Mouse (Mus musculus): ENCODE data around the gene Notum. TPM values are rescaled to one million over a fixed set of nuclear protein-coding genes. Genes with fewer than 3 reads are reported as not detected.

Gene Notum
- polyA plus RNA-seq, 1 experiment from 2014 or later = 14.0 TPM

DNA sequence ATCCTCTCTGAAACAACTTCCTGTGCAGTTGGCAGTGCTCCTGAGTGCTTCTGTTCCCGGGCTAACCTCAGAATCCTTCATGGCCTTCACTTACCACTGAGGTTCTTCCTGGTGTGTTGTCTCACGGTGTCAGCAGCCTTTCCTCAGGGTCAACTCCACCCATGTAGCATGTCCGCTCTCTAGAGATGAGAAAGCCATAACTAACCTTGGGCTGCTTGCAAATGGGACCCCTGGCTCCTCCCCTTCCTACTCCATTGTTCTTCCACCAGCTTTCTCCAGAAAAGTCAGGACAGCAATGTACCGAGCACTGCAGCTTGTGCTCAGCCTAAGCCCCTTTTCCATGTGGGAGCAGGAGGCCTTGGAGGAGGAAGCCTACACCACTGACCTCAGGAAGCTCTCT, 54.2 kb downstream of the Notum start:
- H3K36me3 ChIP-seq (ENCODE audit: control insufficient read depth, insufficient read depth, low read length) = peaks cover 46% of the 10 kb centered on the region
- no peak overlapping the region for H3K27ac ChIP-seq (ENCODE audit: low read length)
- 75% methylated on average over 4 of the region's 4 CpGs for WGBS

DNA sequence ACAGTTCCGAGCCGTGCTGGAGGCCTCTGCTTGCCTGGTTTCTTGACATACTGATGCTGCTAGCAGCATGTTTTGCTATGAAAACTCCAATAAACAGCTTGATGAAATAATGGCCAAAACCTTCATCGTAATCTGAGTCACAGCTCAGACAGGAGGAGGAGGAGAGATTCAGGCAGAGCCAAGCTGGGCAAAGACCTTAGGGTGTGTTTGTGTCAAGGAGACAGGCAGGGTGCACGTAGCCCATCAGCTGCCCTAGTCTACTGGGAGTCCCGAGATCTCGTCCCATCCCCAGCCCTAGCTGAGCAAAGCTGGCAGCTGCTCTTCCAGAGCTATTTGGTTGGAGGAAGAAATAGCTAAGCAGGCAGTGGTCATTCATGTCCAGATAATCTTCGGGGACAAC, 55.3 kb downstream of the Notum start:
- H3K27ac ChIP-seq (ENCODE audit: low read length) = no peak overlapping the region
- H3K9ac ChIP-seq (replicated peaks; ENCODE audit: low read depth, low read length) = no peak overlapping the region
- ATAC-seq (ENCODE audit: insufficient number of reproducible peaks, insufficient read depth, low FRiP score, low read depth) = no peak
- H3K4me3 ChIP-seq (ENCODE audit: low read depth, low read length) = no peak overlapping the region
- H3K9me3 ChIP-seq (ENCODE audit: control insufficient read depth, low read depth, low read length) = no peaks in the 10 kb centered on the region
- H3K4me2 ChIP-seq (replicated peaks; ENCODE audit: low read depth, low read length) = no peak overlapping the region
- H3K4me1 ChIP-seq (ENCODE audit: control insufficient read depth, insufficient read depth, low read length) = peaks cover 21% of the 10 kb centered on the region
- peaks cover 42% of the 10 kb centered on the region for H3K36me3 ChIP-seq (ENCODE audit: control insufficient read depth, insufficient read depth, low read length)
- WGBS = 91% methylated on average over 7 of the region's 7 CpGs
- no peaks in the 10 kb centered on the region for H3K27me3 ChIP-seq (ENCODE audit: control insufficient read depth, insufficient read depth, low read length)

More for the DNA sequence above, 54.2 kb downstream of the Notum start:
- ATAC-seq (ENCODE audit: insufficient number of reproducible peaks, insufficient read depth, low FRiP score, low read depth) = no peak
- no peak overlapping the region for H3K9ac ChIP-seq (replicated peaks; ENCODE audit: low read depth, low read length)
- no peak overlapping the region for H3K4me2 ChIP-seq (replicated peaks; ENCODE audit: low read depth, low read length)
- H3K4me1 ChIP-seq (ENCODE audit: control insufficient read depth, insufficient read depth, low read length) = peaks cover 21% of the 10 kb centered on the region
- H3K4me3 ChIP-seq (ENCODE audit: low read depth, low read length) = no peak overlapping the region
- H3K27me3 ChIP-seq (ENCODE audit: control insufficient read depth, insufficient read depth, low read length) = no peaks in the 10 kb centered on the region
- H3K9me3 ChIP-seq (ENCODE audit: control insufficient read depth, low read depth, low read length) = no peaks in the 10 kb centered on the region

Small RNA genes lying within 50 kb of the gene (microRNA-seq; reads per million reads assigned to microRNA genes)
- not detected for gene Mir6936

Other genes starting within 250 kb of the Notum start
- 32.9 and 37.0 TPM in 2 replicates for gene Nploc4, start 223.5 kb downstream of the Notum start, polyA plus RNA-seq (2014; fragmentation: Nextera tagmentation; extraction: Ambion mirVana)
- not detected in 2 replicates for gene Tspan10, start 218.5 kb downstream of the Notum start, polyA plus RNA-seq (2014; fragmentation: Nextera tagmentation; extraction: Ambion mirVana)
- gene Pde6g, start 207.7 kb downstream of the Notum start, polyA plus RNA-seq (2014; fragmentation: Nextera tagmentation; extraction: Ambion mirVana) = 0.21 TPM in 1 of 2 replicates, not detected in the other
- 15.0 and 15.3 TPM in 2 replicates for gene Oxld1, start 203.1 kb downstream of the Notum start, polyA plus RNA-seq (2014; fragmentation: Nextera tagmentation; extraction: Ambion mirVana)
- 30.9 and 31.1 TPM in 2 replicates for gene Ccdc137, start 203.1 kb downstream of the Notum start, polyA plus RNA-seq (2014; fragmentation: Nextera tagmentation; extraction: Ambion mirVana)
- gene Arl16, start 193.6 kb downstream of the Notum start, polyA plus RNA-seq (2014; fragmentation: Nextera tagmentation; extraction: Ambion mirVana) = 43.3 and 49.4 TPM in 2 replicates
- gene Mrpl12, start 176.6 kb downstream of the Notum start, polyA plus RNA-seq (2014; fragmentation: Nextera tagmentation; extraction: Ambion mirVana) = 150 and 153 TPM in 2 replicates
- gene Slc25a10, start 169.3 kb downstream of the Notum start, polyA plus RNA-seq (2014; fragmentation: Nextera tagmentation; extraction: Ambion mirVana) = 66.5 and 75.1 TPM in 2 replicates
- 1.2 and 1.9 TPM in 2 replicates for gene Gcgr, start 130.5 kb downstream of the Notum start, polyA plus RNA-seq (2014; fragmentation: Nextera tagmentation; extraction: Ambion mirVana)
- gene Mcrip1, start 111.4 kb downstream of the Notum start, polyA plus RNA-seq (2014; fragmentation: Nextera tagmentation; extraction: Ambion mirVana) = 229 and 239 TPM in 2 replicates
- gene Ppp1r27, start 110.0 kb downstream of the Notum start, polyA plus RNA-seq (2014; fragmentation: Nextera tagmentation; extraction: Ambion mirVana) = not detected in 2 replicates
- 768 and 850 TPM in 2 replicates for gene P4hb, start 87.9 kb downstream of the Notum start, polyA plus RNA-seq (2014; fragmentation: Nextera tagmentation; extraction: Ambion mirVana)
- gene Arhgdia, start 79.6 kb downstream of the Notum start, polyA plus RNA-seq (2014; fragmentation: Nextera tagmentation; extraction: Ambion mirVana) = 575 and 578 TPM in 2 replicates
- 314 and 411 TPM in 2 replicates for gene Alyref, start 62.8 kb downstream of the Notum start, polyA plus RNA-seq (2014; fragmentation: Nextera tagmentation; extraction: Ambion mirVana)
- gene Anapc11, start 62.8 kb downstream of the Notum start, polyA plus RNA-seq (2014; fragmentation: Nextera tagmentation; extraction: Ambion mirVana) = 234 and 267 TPM in 2 replicates
- gene Npb, start 52.7 kb downstream of the Notum start, polyA plus RNA-seq (2014; fragmentation: Nextera tagmentation; extraction: Ambion mirVana) = 13.0 and 13.7 TPM in 2 replicates
- gene Pcyt2, start 43.2 kb downstream of the Notum start, polyA plus RNA-seq (2014; fragmentation: Nextera tagmentation; extraction: Ambion mirVana) = 119 and 135 TPM in 2 replicates
- gene Sirt7, start 35.9 kb downstream of the Notum start, polyA plus RNA-seq (2014; fragmentation: Nextera tagmentation; extraction: Ambion mirVana) = 31.1 and 36.1 TPM in 2 replicates
- gene Mafg, start 27.6 kb downstream of the Notum start, polyA plus RNA-seq (2014; fragmentation: Nextera tagmentation; extraction: Ambion mirVana) = 21.2 and 25.0 TPM in 2 replicates
- gene Pycr1, start 17.4 kb downstream of the Notum start, polyA plus RNA-seq (2014; fragmentation: Nextera tagmentation; extraction: Ambion mirVana) = 28.1 and 28.6 TPM in 2 replicates
- not detected in 2 replicates for gene Myadml2, start 13.0 kb downstream of the Notum start, polyA plus RNA-seq (2014; fragmentation: Nextera tagmentation; extraction: Ambion mirVana)
- 115 and 116 TPM in 2 replicates for gene Aspscr1, start 11.8 kb upstream of the Notum start, polyA plus RNA-seq (2014; fragmentation: Nextera tagmentation; extraction: Ambion mirVana)
- gene Cenpx, start 52.6 kb upstream of the Notum start, polyA plus RNA-seq (2014; fragmentation: Nextera tagmentation; extraction: Ambion mirVana) = 152 and 165 TPM in 2 replicates
- 48.6 and 55.2 TPM in 2 replicates for gene Lrrc45, start 52.8 kb upstream of the Notum start, polyA plus RNA-seq (2014; fragmentation: Nextera tagmentation; extraction: Ambion mirVana)
- 11.1 and 11.7 TPM in 2 replicates for gene Rac3, start 60.3 kb upstream of the Notum start, polyA plus RNA-seq (2014; fragmentation: Nextera tagmentation; extraction: Ambion mirVana)
- gene Dcxr, start 66.1 kb upstream of the Notum start, polyA plus RNA-seq (2014; fragmentation: Nextera tagmentation; extraction: Ambion mirVana) = 33.2 TPM in 2 replicates
- gene Cbr2, start 70.9 kb upstream of the Notum start, polyA plus RNA-seq (2014; fragmentation: Nextera tagmentation; extraction: Ambion mirVana) = 36.9 and 46.6 TPM in 2 replicates
- 3.6 and 5.4 TPM in 2 replicates for gene Hmga1b, start 101.6 kb upstream of the Notum start, polyA plus RNA-seq (2014; fragmentation: Nextera tagmentation; extraction: Ambion mirVana)
- 27.8 and 29.5 TPM in 2 replicates for gene Rfng, start 123.0 kb upstream of the Notum start, polyA plus RNA-seq (2014; fragmentation: Nextera tagmentation; extraction: Ambion mirVana)
- 218 and 224 TPM in 2 replicates for gene Gps1, start 123.1 kb upstream of the Notum start, polyA plus RNA-seq (2014; fragmentation: Nextera tagmentation; extraction: Ambion mirVana)
- 59.7 and 66.9 TPM in 2 replicates for gene Dus1l, start 135.2 kb upstream of the Notum start, polyA plus RNA-seq (2014; fragmentation: Nextera tagmentation; extraction: Ambion mirVana)
- 69.0 and 70.9 TPM in 2 replicates for gene Fasn, start 163.4 kb upstream of the Notum start, polyA plus RNA-seq (2014; fragmentation: Nextera tagmentation; extraction: Ambion mirVana)